Mouse (Mus musculus) megakaryocyte, adult 5-6 weeks (primary cell): ENCODE measurements around the gene Cyp2c37. TPM values are rescaled to one million over a fixed set of nuclear protein-coding genes. Genes with fewer than 3 reads are reported as not detected.
"Not testable (repeated sequence)": the region's sequence is repeated elsewhere in the genome, so short reads cannot be mapped to it uniquely, and the experiment has no call there.

Source experiments
- ATAC-seq: 2 replicates; pipeline ENCODE4 v1.8.0; 2016; ENCODE audit warnings: mild to moderate bottlenecking, inconsistent platforms; ENCODE audit not compliant: poor library complexity, severe bottlenecking
- total RNA-seq, 2 experiments: library from RNA; stranded (forward) in 1 of 2; stranded (reverse) in 1 of 2; fragments of 153-499, 151-499 nt in 1 of 2; fragments of 221-1000, 200-1000 nt in 1 of 2; gene quantifications; 2 replicates each; pipeline versions ENCODE4 v1.2.3 to v1.2.4; 2015 to 2017

Gene Cyp2c37
- total RNA-seq (2015) (not detected in 2 replicates), total RNA-seq (2017) (not detected in 2 replicates)

GRCm38 (mm10) chr19:39992140-39992539 lies at the start of gene Cyp2c37:
Gene Cyp2c37, plus strand, starts transcription at chr19:39992424.
- not testable (repeated sequence) for ATAC-seq

DNA sequence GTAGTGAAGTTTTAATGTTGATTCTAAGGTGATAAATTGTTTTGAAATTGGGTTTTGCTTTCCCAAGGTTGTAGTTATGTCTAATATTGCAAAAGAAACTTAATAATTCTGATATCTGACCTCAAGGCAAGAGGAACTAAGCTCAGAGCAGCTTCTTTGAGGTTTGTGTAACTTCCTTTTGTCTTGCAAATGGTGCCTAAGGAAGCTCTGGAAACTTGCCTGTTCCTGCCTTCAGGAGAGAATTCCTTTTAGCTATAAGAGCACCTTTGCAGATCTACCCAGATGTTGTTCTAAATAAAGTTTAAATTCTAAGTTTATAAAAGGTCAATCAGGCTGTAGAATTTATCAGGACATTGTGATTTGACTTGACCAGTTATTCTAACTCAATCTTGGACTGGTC lies 31.4 kb upstream of the Cyp2c37 start:
- not testable (repeated sequence) for ATAC-seq

- ATAC-seq, result not testable (repeated sequence)
Measured at GRCm38 (mm10) chr19:39971096-39971495, 21.1 kb upstream of the Cyp2c37 start.

DNA sequence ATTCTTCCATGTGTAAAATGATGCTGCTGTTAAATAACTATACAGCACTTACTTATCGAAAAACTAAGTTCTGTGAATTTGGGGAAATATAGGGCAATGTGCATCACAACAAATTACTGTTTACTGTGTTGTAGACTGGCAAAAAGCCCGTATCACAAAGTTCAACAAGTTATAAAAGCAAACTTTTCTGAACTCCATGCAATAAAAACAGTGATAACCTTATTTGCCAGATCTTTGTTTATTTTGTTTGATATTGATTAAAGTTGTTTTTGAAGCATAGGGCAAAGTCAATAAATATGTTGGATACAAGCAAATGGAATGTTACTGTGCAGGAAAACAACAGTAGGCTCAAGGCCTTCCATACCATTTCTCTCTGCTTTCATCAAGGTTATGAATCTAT lies 2.8 kb upstream of the Cyp2c37 start:
- no peak for ATAC-seq

Other genes with a start within 250 kb of the Cyp2c37 start
- not detected in 2 replicates for gene Cyp2c40, start 179.6 kb upstream of the Cyp2c37 start, total RNA-seq (2015)
- gene Cyp2c40, start 179.6 kb upstream of the Cyp2c37 start, total RNA-seq (2017), result not detected in 2 replicates
- gene Cyp2c69, start 105.6 kb upstream of the Cyp2c37 start, total RNA-seq (2015), result not detected in 2 replicates
- gene Cyp2c69, start 105.6 kb upstream of the Cyp2c37 start, total RNA-seq (2017), result not detected in 2 replicates
- gene Cyp2c54, start 81.4 kb downstream of the Cyp2c37 start, total RNA-seq (2015), result not detected in 2 replicates
- not detected in 2 replicates for gene Cyp2c54, start 81.4 kb downstream of the Cyp2c37 start, total RNA-seq (2017)
- gene Cyp2c50, start 97.3 kb downstream of the Cyp2c37 start, total RNA-seq (2015), result not detected in 2 replicates
- not detected in 2 replicates for gene Cyp2c50, start 97.3 kb downstream of the Cyp2c37 start, total RNA-seq (2017)
- not detected in 2 replicates for gene Cyp2c70, start 194.9 kb downstream of the Cyp2c37 start, total RNA-seq (2015)
- not detected in 2 replicates for gene Cyp2c70, start 194.9 kb downstream of the Cyp2c37 start, total RNA-seq (2017)